Mouse (Mus musculus): ENCODE results near the gene Ccdc62.

GRCm38 (mm10) chr5:123997811-123998210 is 67.3 kb downstream of the Ccdc62 start:
- TF ChIP-seq EP300 (IDR thresholded peaks at IDR 0.05; ENCODE audit: low read depth in 1 of 2, low read length in 2 of 2) (no peak), POLR2A (IDR thresholded peaks at IDR 0.05; ENCODE audit: control insufficient read depth in 1 of 2, insufficient read depth in 1 of 2, low read depth in 1 of 2, low read length in 2 of 2, poor library complexity in 1 of 2) (no peak), NELFE (IDR thresholded peaks at IDR 0.05; ENCODE audit: low read depth, low read length) (no peak), CTCF (IDR thresholded peaks at IDR 0.05 in 2 of 3, conservative IDR thresholded peaks at IDR 0.05 in 1 of 3; ENCODE audit: control insufficient read depth in 1 of 3, insufficient read depth in 1 of 3, low read depth in 2 of 3, low read length in 3 of 3, poor library complexity in 1 of 3, severe bottlenecking in 1 of 3) (no peak), ZKSCAN1 (IDR thresholded peaks at IDR 0.05; ENCODE audit: low read depth, low read length) (no peak), GATA1 (IDR thresholded peaks at IDR 0.05; ENCODE audit: low read depth, low read length) (no peak), MAFK (IDR thresholded peaks at IDR 0.05; ENCODE audit: borderline replicate concordance, low read depth, low read length) (no peak), MAX (IDR thresholded peaks at IDR 0.05; ENCODE audit: low read length) (no peak)

Data from MEL (cell line).